22 mouse cellular contexts compared by ENCODE assay signal in genomic region chr6:65693938-65694337, GRCm38 (mm10). TPM values are rescaled to one million over a fixed set of nuclear protein-coding genes. Genes with fewer than 3 reads are reported as not detected.
A peak's percentile ranks its signal among the peaks of the same experiment; 100 is the strongest.
DNase-seq lines count a peak whose midpoint lies in the region; ATAC-seq and TF ChIP-seq lines count a peak whose summit lies in the region.
"Had no signal": no experiment of that assay in that cellular context is flagged by ENCODE, and none has a peak within 500 bp of the region (broad histone marks: within the 10 kb centered on the region; RNA-seq: fewer than 3 reads in every experiment).

No protein-coding gene starts in this region.

- H3K27me3 ChIP-seq in kidney, postnatal 0 days (ENCODE audit: insufficient read depth, low read length): no peaks in the 10 kb centered on the region
- H3K27me3 ChIP-seq in midbrain, embryonic 14.5 days (ENCODE audit: control insufficient read depth, insufficient read depth, low read length): no peaks in the 10 kb centered on the region
- no peaks in the 10 kb centered on the region for H3K27me3 ChIP-seq in midbrain, embryonic 11.5 days (ENCODE audit: control insufficient read depth, insufficient read depth, low read length)
- H3K27me3 ChIP-seq in stomach, postnatal 0 days (ENCODE audit: control insufficient read depth, insufficient read depth, low read length): no peaks in the 10 kb centered on the region
- H3K27me3 ChIP-seq: forebrain, embryonic 15.5 days; limb, embryonic 13.5 days; neural tube, embryonic 13.5 days had no signal

- H3K36me3 ChIP-seq in kidney, postnatal 0 days (ENCODE audit: insufficient read depth, low read length): no peaks in the 10 kb centered on the region
- no peaks in the 10 kb centered on the region for H3K36me3 ChIP-seq in midbrain, embryonic 14.5 days (ENCODE audit: control insufficient read depth, insufficient read depth, low read length)
- no peaks in the 10 kb centered on the region for H3K36me3 ChIP-seq in midbrain, embryonic 11.5 days (ENCODE audit: control insufficient read depth, insufficient read depth, low read length)
- no peaks in the 10 kb centered on the region for H3K36me3 ChIP-seq in stomach, postnatal 0 days (ENCODE audit: control insufficient read depth, insufficient read depth, low read length)
- H3K36me3 ChIP-seq: forebrain, embryonic 15.5 days; heart, embryonic 10.5 days; neural tube, embryonic 13.5 days had no signal

- ATAC-seq in cerebellum, adult (ENCODE audit: insufficient number of reproducible peaks, low FRiP score, low TSS enrichment): no peak
- ATAC-seq in kidney, postnatal 0 days (replicated peaks; ENCODE audit: low FRiP score, low read depth): no peak
- no peak for ATAC-seq in midbrain, embryonic 14.5 days (ENCODE audit: low FRiP score, low TSS enrichment)
- ATAC-seq in midbrain, embryonic 11.5 days (ENCODE audit: low FRiP score): no peak
- ATAC-seq in stomach, postnatal 0 days (ENCODE audit: low FRiP score, low TSS enrichment): no peak
- ATAC-seq: activated CD4-positive, CD25-positive, alpha-beta regulatory T cell, adult 4 months; forebrain, embryonic 15.5 days had no signal

- no peak overlapping the region for H3K27ac ChIP-seq in kidney, postnatal 0 days
- H3K27ac ChIP-seq in midbrain, embryonic 14.5 days (replicated peaks; ENCODE audit: low read depth, low read length): no peak overlapping the region
- H3K27ac ChIP-seq in midbrain, embryonic 11.5 days (ENCODE audit: low read depth, low read length): no peak overlapping the region
- H3K27ac ChIP-seq in stomach, postnatal 0 days (replicated peaks): no peak overlapping the region
- H3K27ac ChIP-seq: forebrain, embryonic 15.5 days; gastrocnemius, adult 2 months; heart, embryonic 10.5 days; hindbrain, embryonic 14.5 days; limb, embryonic 13.5 days; liver, embryonic 14.5 days; neural tube, embryonic 13.5 days had no signal

- TF ChIP-seq CTCF in kidney, postnatal 0 days (IDR thresholded peaks at IDR 0.05; ENCODE audit: low read depth): peak; percentile 50
- peak; percentile 59 for TF ChIP-seq CTCF in stomach, postnatal 0 days (IDR thresholded peaks at IDR 0.05; ENCODE audit: low read depth)

- DNase-seq in cerebellum, postnatal 10 days: peak; percentile 17 to 28
- peak; percentile 26 for DNase-seq in kidney, postnatal 0 days (ENCODE audit: low spot score)
- no peak for DNase-seq in kidney, adult 18-20 months
- peak; percentile 20 for DNase-seq in midbrain, embryonic 14.5 days
- no peak for DNase-seq in midbrain, embryonic 11.5 days (ENCODE audit: low spot score, missing footprints)
- DNase-seq in stomach, postnatal 0 days (ENCODE audit: low spot score): no peak
- no peak for DNase-seq in gastrocnemius, adult 18-20 months (ENCODE audit: low spot score)
- DNase-seq: adrenal gland, postnatal 25 days; cerebellum, adult 9-10 months; gastrocnemius, adult 2 months; heart, postnatal 14 days; kidney, adult 9 months; lung, postnatal 14 days; thymus, postnatal 36 days had no signal

- H3K9ac ChIP-seq in kidney, postnatal 0 days (ENCODE audit: low read depth, low read length): no peak overlapping the region
- no peak overlapping the region for H3K9ac ChIP-seq in midbrain, embryonic 14.5 days (replicated peaks; ENCODE audit: low read length)
- no peak overlapping the region for H3K9ac ChIP-seq in midbrain, embryonic 11.5 days (ENCODE audit: low read length)
- no peak overlapping the region for H3K9ac ChIP-seq in stomach, postnatal 0 days (ENCODE audit: low read length)
- H3K9ac ChIP-seq: forebrain, embryonic 15.5 days; hindbrain, embryonic 14.5 days; limb, embryonic 13.5 days; liver, embryonic 14.5 days; neural tube, embryonic 13.5 days had no signal

- H3K4me3 ChIP-seq in kidney, postnatal 0 days (replicated peaks; ENCODE audit: low read depth, low read length): no peak overlapping the region
- no peak overlapping the region for H3K4me3 ChIP-seq in midbrain, embryonic 14.5 days (replicated peaks; ENCODE audit: low read depth, low read length)
- H3K4me3 ChIP-seq in midbrain, embryonic 11.5 days (ENCODE audit: low read depth, low read length): no peak overlapping the region
- no peak overlapping the region for H3K4me3 ChIP-seq in stomach, postnatal 0 days (ENCODE audit: low read depth, low read length)
- H3K4me3 ChIP-seq: forebrain, embryonic 15.5 days; gastrocnemius, adult 2 months; heart, embryonic 10.5 days; limb, embryonic 13.5 days; neural tube, embryonic 13.5 days had no signal

- H3K4me2 ChIP-seq in kidney, postnatal 0 days (ENCODE audit: low read length): no peak overlapping the region
- no peak overlapping the region for H3K4me2 ChIP-seq in midbrain, embryonic 14.5 days (ENCODE audit: low read length)
- no peak overlapping the region for H3K4me2 ChIP-seq in midbrain, embryonic 11.5 days
- H3K4me2 ChIP-seq in stomach, postnatal 0 days (replicated peaks; ENCODE audit: low read depth): no peak overlapping the region
- H3K4me2 ChIP-seq: forebrain, embryonic 15.5 days; hindbrain, embryonic 14.5 days; limb, embryonic 13.5 days; neural tube, embryonic 13.5 days had no signal

- no peaks in the 10 kb centered on the region for H3K4me1 ChIP-seq in kidney, postnatal 0 days (replicated peaks; ENCODE audit: insufficient read depth, low read length)
- H3K4me1 ChIP-seq in midbrain, embryonic 14.5 days (ENCODE audit: control insufficient read depth, insufficient read depth, low read length): no peaks in the 10 kb centered on the region
- no peaks in the 10 kb centered on the region for H3K4me1 ChIP-seq in midbrain, embryonic 11.5 days (ENCODE audit: control insufficient read depth, insufficient read depth, low read length)
- no peaks in the 10 kb centered on the region for H3K4me1 ChIP-seq in stomach, postnatal 0 days (replicated peaks; ENCODE audit: control insufficient read depth, insufficient read depth)
- H3K4me1 ChIP-seq: forebrain, embryonic 15.5 days; heart, embryonic 10.5 days; limb, embryonic 13.5 days had no signal

- no peak for TF ChIP-seq EP300 in stomach, postnatal 0 days (optimal IDR thresholded peaks at IDR 0.05)

- no peaks in the 10 kb centered on the region for H3K9me3 ChIP-seq in kidney, postnatal 0 days (replicated peaks; ENCODE audit: low read length)
- H3K9me3 ChIP-seq in midbrain, embryonic 14.5 days (ENCODE audit: control insufficient read depth, low read length): no peaks in the 10 kb centered on the region
- no peaks in the 10 kb centered on the region for H3K9me3 ChIP-seq in midbrain, embryonic 11.5 days (ENCODE audit: control insufficient read depth, low read length)
- no peaks in the 10 kb centered on the region for H3K9me3 ChIP-seq in stomach, postnatal 0 days (ENCODE audit: control insufficient read depth, low read length)
- H3K9me3 ChIP-seq: forebrain, embryonic 15.5 days; heart, embryonic 10.5 days; limb, embryonic 13.5 days; neural tube, embryonic 13.5 days had no signal

RNA-seq across cellular contexts. Expression of gene Ndnf, which starts 22.5 kb away (rescaled TPM):
- polyA plus RNA-seq in kidney, postnatal 0 days (2015; fragmentation: Nextera tagmentation; extraction: Ambion mirVana): 5.2 TPM in 2 replicates
- 5.2 and 6.0 TPM in 2 replicates for polyA plus RNA-seq in midbrain, embryonic 14.5 days (2014; fragmentation: Nextera tagmentation; extraction: Ambion mirVana)
- polyA plus RNA-seq in midbrain, embryonic 11.5 days (2014; fragmentation: Nextera tagmentation; extraction: Ambion mirVana): 9.5 and 10.5 TPM in 2 replicates
- 1.4 and 2.7 TPM in 2 replicates for polyA plus RNA-seq in stomach, postnatal 0 days (2015; fragmentation: Nextera tagmentation; extraction: Ambion mirVana)
- under 1 TPM; 0.05 to 0.18 TPM for total RNA-seq in gastrocnemius, adult 18-20 months (2021)

Comparison
In these comparisons a context has a peak if more than half of its experiments do, and no peak if none do; other contexts are left out.
1. DNase-seq: peak in cerebellum, postnatal 10 days (2 of 2), kidney, postnatal 0 days (single experiment) and midbrain, embryonic 14.5 days (single experiment); none in kidney, adult 18-20 months (single experiment), midbrain, embryonic 11.5 days (single experiment), stomach, postnatal 0 days (single experiment) and gastrocnemius, adult 18-20 months (single experiment).